Mouse (Mus musculus) skeletal muscle tissue, adult 2 months (tissue): ENCODE data around the gene Erich2.
"Not testable (repeated sequence)": the region's sequence is repeated elsewhere in the genome, so short reads cannot be mapped to it uniquely, and the experiment has no call there.

Experiments used
- DNase-seq: peaks from one replicate; pipeline ENCODE4 v3.0.0-alpha.2; 2012; ENCODE audit warnings: low read depth, low spot score

Gene Erich2

GRCm38 (mm10) chr2:70508496-70508895 lies at the start of gene Erich2:
Erich2 (plus strand) TSS chr2:70508819.
- DNase-seq = no peak

GRCm38 (mm10) chr2:70463606-70464005 lies 45.0 kb upstream of the Erich2 start:
- DNase-seq = no peak

GRCm38 (mm10) chr2:70471136-70471535 lies 37.5 kb upstream of the Erich2 start:
- no peak for DNase-seq

- DNase-seq = no peak
Observed at GRCm38 (mm10) chr2:70471861-70472620, 36.6 kb upstream of the Erich2 start.

- DNase-seq = no peak
Observed at GRCm38 (mm10) chr2:70497715-70498318, 10.8 kb upstream of the Erich2 start.

- no peak for DNase-seq
Observed at GRCm38 (mm10) chr2:70503436-70503835, 5.2 kb upstream of the Erich2 start.

GRCm38 (mm10) chr2:70505229-70505628 lies 3.4 kb upstream of the Erich2 start:
- no peak for DNase-seq

- no peak for DNase-seq
Observed at GRCm38 (mm10) chr2:70505896-70506295, 2.7 kb upstream of the Erich2 start.

GRCm38 (mm10) chr2:70506372-70506771 lies 2.2 kb upstream of the Erich2 start:
- DNase-seq = no peak

GRCm38 (mm10) chr2:70509021-70509632 lies 508 bp downstream of the Erich2 start:
- DNase-seq = peak; percentile 7

- DNase-seq = not testable (repeated sequence)
Observed at GRCm38 (mm10) chr2:70538283-70538682, 29.7 kb downstream of the Erich2 start.

- no peak for DNase-seq
Observed at GRCm38 (mm10) chr2:70550671-70551070, 42.1 kb downstream of the Erich2 start.

GRCm38 (mm10) chr2:70551446-70551845 lies 42.8 kb downstream of the Erich2 start:
- no peak for DNase-seq

- no peak for DNase-seq
Observed at GRCm38 (mm10) chr2:70552067-70552598, 43.5 kb downstream of the Erich2 start.

GRCm38 (mm10) chr2:70552772-70553171 lies 44.2 kb downstream of the Erich2 start, which contains the start of gene Gad1:
Gad1 (plus strand) TSS chr2:70553072.
- DNase-seq = no peak

GRCm38 (mm10) chr2:70553826-70554225 lies 45.2 kb downstream of the Erich2 start:
- DNase-seq = no peak

- DNase-seq = peak; percentile 34
Observed at GRCm38 (mm10) chr2:70558112-70558842, 49.7 kb downstream of the Erich2 start.

GRCm38 (mm10) chr2:70558843-70559451 lies 50.3 kb downstream of the Erich2 start:
- DNase-seq = no peak

- peak; percentile 18 for DNase-seq
Observed at GRCm38 (mm10) chr2:70559520-70559919, 50.9 kb downstream of the Erich2 start.

- no peak for DNase-seq
Observed at GRCm38 (mm10) chr2:70561077-70561795, 52.6 kb downstream of the Erich2 start.
